Mouse (Mus musculus): ENCODE data around the gene Ubxn2a.

GRCm38 (mm10) chr12:4864338-4864690 is 43.2 kb downstream of the Ubxn2a start:
- TF ChIP-seq CTCF (IDR thresholded peaks at IDR 0.05; ENCODE audit: insufficient read depth, low read depth, low read length): no peak
- TF ChIP-seq POLR2A (IDR thresholded peaks at IDR 0.05; ENCODE audit: insufficient read depth, low read depth, low read length): no peak
